Mouse (Mus musculus) adrenal gland, adult 8-10 months (tissue): ENCODE measurements around the gene A830031A19Rik. TPM values are rescaled to one million over a fixed set of nuclear protein-coding genes. Genes with fewer than 3 reads are reported as not detected.
A peak's percentile ranks its signal among the peaks of the same experiment; 100 is the strongest.

Source experiments
- DNase-seq: peaks from one replicate; pipeline ENCODE4 v3.0.0; 2022
- total RNA-seq, 4 experiments: library from RNA; stranded (reverse); gene quantifications; 2 replicates each; pipeline ENCODE4 v1.2.4; 2022

Gene A830031A19Rik
- total RNA-seq, 4 experiments from 2014 or later, result not detected

DNA sequence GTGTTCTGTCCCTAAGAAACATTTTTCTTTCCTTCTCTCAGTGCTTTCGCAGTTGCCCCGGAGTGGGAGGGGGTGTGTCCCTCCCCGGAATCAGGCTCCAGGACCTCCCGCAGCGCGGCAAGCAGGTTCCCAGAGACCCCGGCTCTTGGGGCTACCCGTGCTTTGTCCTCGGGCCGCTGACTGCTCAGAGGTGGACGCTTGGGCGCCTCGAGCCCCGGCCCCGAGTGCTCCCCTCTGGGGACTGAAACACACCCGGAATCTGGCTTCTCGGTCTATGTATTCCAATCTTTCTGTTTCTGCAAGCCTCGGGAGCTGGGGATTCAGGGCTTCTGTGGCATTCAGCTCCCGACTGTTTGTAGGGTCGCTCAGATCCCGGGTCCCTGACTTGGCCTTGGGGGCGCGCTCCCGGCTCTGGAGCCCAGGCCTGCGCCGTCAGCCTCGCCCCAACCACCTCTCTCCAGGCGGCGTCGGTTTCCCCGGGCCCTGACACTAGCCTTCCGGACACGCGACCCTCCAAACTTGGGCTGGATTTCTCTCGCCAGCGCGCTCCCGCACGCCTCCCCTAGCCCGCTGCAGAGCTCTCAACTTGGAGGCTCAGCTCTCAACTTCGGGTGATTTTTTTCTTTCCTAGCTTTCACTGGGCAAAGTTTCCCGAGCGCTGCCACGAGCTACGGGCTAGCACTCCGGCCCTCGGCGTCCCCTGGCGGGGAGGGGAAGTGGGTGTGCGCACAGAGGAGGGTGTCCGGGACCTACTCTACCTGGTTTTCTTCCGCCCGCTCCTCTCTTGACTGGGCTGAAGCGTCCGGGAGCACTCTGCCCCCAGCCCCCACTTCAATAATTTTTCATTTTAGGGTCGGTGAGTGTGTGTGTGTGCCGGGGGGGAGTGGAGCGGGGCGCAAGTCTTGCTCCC lies 2.2 kb upstream of the A830031A19Rik start:
- peak; percentile 29 for DNase-seq

DNA sequence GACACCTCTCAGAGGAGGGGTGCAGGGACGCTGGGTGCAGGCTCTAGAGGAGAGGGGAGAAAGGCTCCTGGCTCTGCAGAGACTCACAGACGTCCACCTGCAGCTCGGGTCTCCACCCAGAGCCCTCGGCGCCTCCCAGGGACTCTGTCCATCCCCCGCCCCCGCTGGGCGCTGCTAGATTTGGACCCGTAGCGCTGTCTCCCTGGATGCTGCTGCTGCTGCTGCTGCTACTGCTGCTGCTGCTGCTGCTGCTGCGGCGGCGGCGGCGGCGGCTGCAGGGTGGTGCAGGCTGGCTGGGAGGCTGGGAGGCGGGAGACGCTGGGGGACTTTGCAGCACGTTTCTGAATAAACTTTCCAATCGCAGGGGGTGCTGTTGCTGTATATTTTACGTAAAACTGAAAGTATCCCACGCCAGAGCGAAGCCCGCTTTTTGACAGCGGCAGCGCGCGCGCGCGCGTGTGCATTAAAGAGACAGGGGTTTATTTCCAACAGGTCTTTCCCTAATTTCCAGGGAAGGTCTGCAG lies 1.3 kb upstream of the A830031A19Rik start:
- peak; percentile 28 for DNase-seq

DNA sequence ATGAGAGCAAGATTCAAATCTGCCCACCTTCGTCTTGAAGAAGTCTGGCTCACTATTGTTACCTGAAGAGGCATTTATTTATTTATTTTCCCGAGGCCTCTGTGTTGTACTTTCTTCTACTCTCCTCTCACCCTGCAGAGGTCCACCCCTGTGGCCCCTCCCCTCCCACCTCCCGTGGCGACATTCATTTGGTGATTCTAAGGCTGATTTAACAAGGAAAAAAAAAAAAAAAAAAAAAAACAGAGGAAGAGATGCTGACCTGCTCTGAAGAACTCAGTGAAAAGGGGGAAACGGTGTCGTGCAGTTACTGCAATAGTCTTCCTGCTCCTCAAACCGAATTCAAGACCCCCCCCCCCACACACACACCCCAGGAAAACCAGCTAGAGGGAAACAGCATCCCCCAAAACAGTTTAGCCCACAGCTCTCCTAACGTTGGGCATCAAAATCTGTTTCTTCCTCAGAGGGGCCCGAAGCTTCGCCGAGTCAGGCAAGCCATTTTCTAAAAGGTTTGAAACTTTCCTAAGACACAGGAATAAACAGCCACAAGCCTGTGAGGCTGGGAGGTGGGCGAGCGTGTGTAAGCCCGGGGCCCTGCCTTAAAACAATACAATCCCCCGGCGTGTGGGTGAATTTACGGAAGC lies 752 bp upstream of the A830031A19Rik start:
- no peak for DNase-seq

GRCm38 (mm10) chr11:24074021-24074591 lies 748 bp downstream of the A830031A19Rik start:
- DNase-seq, result no peak

- no peak for DNase-seq
Measured at GRCm38 (mm10) chr11:24065313-24065712, 9.5 kb downstream of the A830031A19Rik start.

DNA sequence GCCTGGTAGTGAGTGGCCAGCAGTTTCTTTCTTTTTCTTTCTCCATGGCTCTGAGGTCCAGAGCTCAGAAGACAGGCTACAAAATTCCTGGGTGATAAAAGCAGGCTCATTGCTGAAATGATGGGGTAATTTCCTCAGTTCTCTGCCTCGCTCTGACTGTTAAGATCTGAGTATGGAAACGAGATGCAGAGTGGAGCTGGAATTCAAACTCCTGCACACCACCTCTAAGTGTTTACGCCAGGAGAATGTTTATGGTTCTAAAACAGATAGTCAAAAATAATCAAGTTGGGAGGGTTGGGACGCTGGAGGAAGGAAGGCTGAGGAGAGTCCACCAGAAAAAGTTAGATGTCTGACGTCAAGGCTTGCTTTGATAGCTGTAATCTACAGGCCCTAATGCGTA lies 10.6 kb downstream of the A830031A19Rik start:
- DNase-seq, result no peak

GRCm38 (mm10) chr11:24062495-24063096 lies 12.3 kb downstream of the A830031A19Rik start:
- DNase-seq, result no peak

DNA sequence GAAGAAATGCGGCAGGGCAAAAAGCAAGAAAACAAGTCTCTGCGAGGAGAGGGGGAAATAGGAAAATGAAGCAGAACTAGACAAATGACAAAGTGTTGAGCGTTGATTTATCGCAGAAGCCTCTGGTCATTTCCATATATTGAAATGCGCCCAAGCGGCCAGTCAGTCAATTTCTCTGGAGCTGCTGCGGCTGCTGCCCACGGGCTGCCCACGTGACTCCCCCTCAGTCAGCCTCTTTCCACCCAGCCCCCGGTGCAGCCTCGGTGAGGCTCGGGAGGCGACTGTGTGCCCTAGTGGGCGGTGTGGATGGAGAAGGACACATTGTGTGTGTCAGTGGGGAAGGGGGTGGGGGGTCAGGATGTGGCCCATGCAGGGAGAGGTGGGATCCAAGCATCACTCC lies 13.0 kb downstream of the A830031A19Rik start:
- DNase-seq, result no peak

- DNase-seq, result no peak
Measured at GRCm38 (mm10) chr11:24060428-24060827, 14.4 kb downstream of the A830031A19Rik start.

GRCm38 (mm10) chr11:24059137-24059536 lies 15.7 kb downstream of the A830031A19Rik start:
- DNase-seq, result no peak

GRCm38 (mm10) chr11:24052882-24053281 lies 22.0 kb downstream of the A830031A19Rik start:
- DNase-seq, result no peak

DNA sequence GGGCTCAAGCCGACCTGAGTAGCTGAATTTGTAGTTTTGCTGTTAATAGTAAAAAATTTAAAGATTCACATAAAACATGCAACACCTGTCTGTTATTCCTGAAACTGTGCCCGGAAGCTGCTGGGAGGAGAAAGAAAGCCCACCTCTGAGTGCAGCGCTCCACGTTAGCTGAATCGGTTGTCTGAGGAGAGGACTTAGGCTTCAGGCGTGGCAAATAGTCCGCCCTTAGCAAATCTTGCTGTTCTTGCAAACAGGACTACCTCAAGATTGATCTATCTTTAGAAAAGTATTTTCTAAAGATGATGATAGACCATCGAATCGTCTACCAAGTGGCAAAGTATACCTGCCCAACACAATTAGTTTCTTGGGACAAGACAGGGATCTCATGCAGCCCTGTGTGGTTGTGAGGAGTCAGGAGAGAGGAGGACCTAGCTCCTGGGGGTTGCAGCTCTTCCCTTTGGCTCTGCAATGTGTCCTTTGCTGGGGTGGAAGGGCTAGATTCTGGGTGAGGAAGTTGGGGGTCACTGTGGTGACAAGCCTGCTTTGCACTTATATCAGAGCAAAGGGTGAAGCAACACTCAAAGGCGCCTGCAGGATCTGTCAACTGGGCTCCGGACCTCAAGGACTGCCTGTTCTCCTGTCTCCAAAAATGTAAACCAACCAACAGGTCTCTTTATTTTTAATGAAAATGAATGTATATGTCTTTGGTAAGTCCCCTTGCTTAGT lies 24.7 kb downstream of the A830031A19Rik start:
- DNase-seq, result no peak

DNA sequence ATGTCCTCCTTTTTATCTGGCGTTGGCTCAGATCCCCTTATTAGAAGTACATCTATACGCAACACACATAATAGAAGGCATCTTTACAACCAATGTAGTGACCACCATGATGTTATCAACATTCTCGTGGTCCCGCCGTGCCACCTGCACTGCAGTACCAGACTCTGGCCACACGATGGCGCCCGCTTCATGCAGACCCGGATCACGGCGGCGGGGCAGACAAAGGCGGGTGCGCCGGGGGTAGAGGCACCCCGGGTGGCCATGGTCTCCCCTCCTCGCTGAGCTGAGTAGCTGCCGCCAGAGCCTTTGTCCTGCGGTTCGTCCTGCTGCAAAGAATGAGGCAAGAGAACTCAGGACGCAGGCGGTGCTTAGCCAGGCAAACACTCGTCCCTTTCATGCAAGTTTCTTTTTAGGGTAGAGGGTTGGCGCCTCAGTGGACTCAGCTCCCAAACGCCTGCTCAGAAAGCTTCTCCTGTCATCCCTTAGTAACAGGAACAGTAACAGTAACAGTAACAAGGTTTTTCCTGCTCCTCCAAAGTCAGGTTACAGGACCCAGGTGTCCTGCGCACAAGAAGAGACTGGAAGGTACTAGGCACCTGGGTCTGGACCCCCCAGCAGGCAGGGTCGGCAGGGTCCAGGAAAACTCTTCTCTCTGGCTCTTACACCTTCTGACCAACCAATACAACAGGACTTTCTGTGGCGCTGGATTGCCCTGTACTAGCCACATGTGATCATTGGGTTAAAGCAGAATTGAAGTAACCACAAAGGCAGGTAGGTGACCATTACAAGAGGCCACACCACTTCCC lies 25.4 kb downstream of the A830031A19Rik start:
- peak; percentile 43 for DNase-seq

DNA sequence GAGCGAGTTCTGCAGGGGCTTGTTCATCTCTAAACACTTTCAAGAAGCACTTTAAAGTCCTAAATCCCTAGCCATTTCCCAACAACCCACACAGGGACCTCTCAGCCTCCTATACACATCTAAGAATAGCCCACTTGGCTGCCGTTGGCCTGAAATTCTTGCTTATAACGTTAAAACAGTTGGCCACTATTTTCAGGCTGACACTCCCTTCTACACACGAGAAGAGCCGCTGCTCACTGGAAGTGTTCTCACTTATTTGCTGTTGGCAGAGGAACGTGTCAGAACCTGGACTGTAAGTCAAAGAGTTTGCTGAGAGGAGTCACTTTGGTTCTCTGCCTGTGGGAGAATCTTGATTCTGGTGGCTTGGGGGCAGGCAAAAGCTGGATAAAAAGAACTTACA lies 30.8 kb downstream of the A830031A19Rik start:
- DNase-seq, result no peak

- no peak for DNase-seq
Measured at GRCm38 (mm10) chr11:24020760-24021159, 54.1 kb downstream of the A830031A19Rik start.

GRCm38 (mm10) chr11:24018783-24019182 lies 56.1 kb downstream of the A830031A19Rik start:
- no peak for DNase-seq

DNA sequence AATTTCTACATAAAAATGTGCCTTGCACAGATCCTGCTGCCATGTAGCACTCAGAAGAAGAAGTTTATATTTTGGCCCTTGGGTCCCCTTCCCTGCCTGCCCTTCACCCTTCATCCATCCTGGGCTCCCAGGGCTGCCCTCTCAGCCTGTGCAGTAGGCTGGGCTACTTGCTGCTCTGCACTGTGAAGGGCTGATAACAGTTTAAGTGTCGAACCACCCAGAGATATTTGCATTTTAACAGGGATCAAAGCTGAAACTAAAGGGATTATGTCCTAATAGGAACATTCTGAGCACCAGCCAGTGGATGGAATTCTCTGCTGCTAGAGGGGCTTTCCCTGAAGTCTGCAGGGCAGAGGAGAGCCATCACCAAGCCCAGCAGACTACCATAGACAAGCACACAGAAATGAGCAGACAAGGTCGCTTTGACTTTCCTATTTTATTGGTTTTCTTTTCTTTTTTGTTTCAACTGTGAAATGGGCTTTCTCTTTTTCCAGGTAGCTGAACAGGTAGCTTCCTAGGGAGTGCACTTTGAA lies 58.1 kb downstream of the A830031A19Rik start:
- no peak for DNase-seq

- no peak for DNase-seq
Measured at GRCm38 (mm10) chr11:24016049-24016448, 58.8 kb downstream of the A830031A19Rik start.

DNA sequence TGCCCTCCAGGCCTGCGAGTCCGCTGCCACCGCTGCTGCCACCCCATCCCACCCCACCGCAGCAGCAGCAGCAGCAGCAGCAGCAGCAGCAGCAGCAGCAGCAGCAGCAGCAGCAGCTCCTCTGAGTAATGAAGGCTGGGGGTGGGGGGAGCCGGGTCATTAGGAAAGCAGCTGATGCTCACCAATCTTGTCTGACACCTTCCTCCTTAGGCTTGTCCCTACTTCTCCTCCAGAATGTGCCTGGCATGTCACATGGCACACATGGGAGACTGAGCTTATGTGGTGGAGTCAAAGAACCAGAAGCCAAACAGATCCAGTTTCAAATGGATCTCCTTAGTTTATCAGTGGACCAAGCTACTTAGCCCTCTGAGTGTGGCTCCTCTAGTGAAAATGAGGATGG lies 60.2 kb downstream of the A830031A19Rik start:
- no peak for DNase-seq

DNA sequence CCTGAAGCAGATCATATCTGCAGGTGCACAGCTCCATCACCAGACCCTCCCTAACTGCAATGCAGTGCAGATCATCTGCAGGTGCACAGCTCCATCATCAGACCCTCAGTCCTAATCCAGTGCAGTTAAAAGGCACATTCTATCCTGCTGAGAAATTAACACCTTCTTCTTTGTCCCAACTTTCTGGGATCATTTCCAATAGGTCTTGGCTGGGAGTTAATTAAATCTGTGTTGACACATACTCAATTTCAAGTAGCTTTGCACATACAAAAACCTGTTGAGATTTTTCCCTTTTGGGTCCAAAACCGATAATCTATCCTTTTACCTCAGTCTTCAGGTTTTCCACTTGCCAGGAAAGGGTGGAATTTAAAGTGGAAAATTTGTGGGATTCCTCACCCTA lies 62.6 kb downstream of the A830031A19Rik start:
- DNase-seq, result no peak

GRCm38 (mm10) chr11:24008976-24009375 lies 65.9 kb downstream of the A830031A19Rik start:
- DNase-seq, result no peak
